Mouse (Mus musculus): ENCODE data around the gene Lemd2. TPM values are rescaled to one million over a fixed set of nuclear protein-coding genes. Genes with fewer than 3 reads are reported as not detected.

Gene Lemd2
- total RNA-seq, 2 experiments from 2014 or later, result 17.8 to 18.0 TPM

Other genes with a start within 250 kb of the Lemd2 start
- gene Zbtb9, start 231.3 kb downstream of the Lemd2 start, total RNA-seq (2021), result 1 to 10 TPM; 1.6 to 2.6 TPM
- 10 to 100 TPM; 24.7 to 27.9 TPM for gene Bak1, start 175.5 kb downstream of the Lemd2 start, total RNA-seq (2021)
- gene Itpr3, start 147.2 kb downstream of the Lemd2 start, total RNA-seq (2021), result 1 to 10 TPM; 4.2 to 5.7 TPM
- gene Uqcc2, start 70.6 kb downstream of the Lemd2 start, total RNA-seq (2021), result 100 to 1,000 TPM; 342 TPM
- 100 to 1,000 TPM in 1 of 2 experiments, 10 to 100 TPM in 1; 91.4 to 128 TPM for gene Ip6k3, start 36.7 kb downstream of the Lemd2 start, total RNA-seq (2021)